Mouse (Mus musculus) midbrain, embryonic 13.5 days (tissue): ENCODE data around the gene A930004D18Rik. TPM values are rescaled to one million over a fixed set of nuclear protein-coding genes. Genes with fewer than 3 reads are reported as not detected.

ENCODE experiments used
- ATAC-seq: fragments of 200-750 bp; cut with Nextera tagmentation; 2 replicates; pipeline ENCODE4 v1.8.0; 2017; ENCODE audit warnings: mild to moderate bottlenecking, moderate TSS enrichment, moderate library complexity
- H3K27ac ChIP-seq: fragments of 300-500 bp; sonication (generic); 2 replicates; pipeline ENCODE4 v1.5.1; 2015; ENCODE audit warnings: inconsistent platforms, mild to moderate bottlenecking, moderate library complexity
- H3K27me3 ChIP-seq: fragments of 300-500 bp; sonication (generic); 2 replicates; pipeline ENCODE4 v1.6.1; 2015; ENCODE audit warnings: mild to moderate bottlenecking, inconsistent platforms
- H3K36me3 ChIP-seq: fragments of 300-500 bp; sonication (generic); 2 replicates; pipeline ENCODE4 v1.6.1; 2015; ENCODE audit warnings: mild to moderate bottlenecking, inconsistent platforms
- H3K4me1 ChIP-seq: fragments of 300-500 bp; sonication (generic); replicated peaks from 2 replicates; pipeline ENCODE4 v1.6.1; 2015; ENCODE audit warnings: inconsistent platforms
- H3K4me2 ChIP-seq: fragments of 300-500 bp; sonication (generic); replicated peaks from 2 replicates; pipeline ENCODE4 v1.6.1; 2015; ENCODE audit warnings: moderate library complexity, mild to moderate bottlenecking, inconsistent platforms
- H3K4me3 ChIP-seq: fragments of 300-500 bp; sonication (generic); replicated peaks from 2 replicates; pipeline ENCODE4 v1.5.1; 2015; ENCODE audit warnings: mild to moderate bottlenecking, inconsistent platforms
- H3K9ac ChIP-seq: fragments of 300-500 bp; sonication (generic); replicated peaks from 2 replicates; pipeline ENCODE4 v1.6.1; 2015; ENCODE audit warnings: mild to moderate bottlenecking, inconsistent platforms
- H3K9me3 ChIP-seq: fragments of 300-500 bp; sonication (generic); 2 replicates; pipeline ENCODE4 v1.6.1; 2016; ENCODE audit warnings: mild to moderate bottlenecking, inconsistent platforms
- WGBS: fragments of 180-500 bp; shearing (Covaris S2); methylation state at CpG from one replicate; pipeline ENCODE4 v1.1.7; 2015; 5-methylcytosine and 5-hydroxymethylcytosine counted together
- polyA plus RNA-seq: library from polyadenylated mRNA; unstranded; fragments of >200 nt; fragmentation: Nextera tagmentation; extraction: Ambion mirVana; gene quantifications from 2 replicates; pipeline ENCODE4 v1.2.1, GENCODE M21; 2015

Gene A930004D18Rik
- polyA plus RNA-seq, 1 experiment from 2014 or later, result 17.1 TPM

- Histone ChIP-seq H3K4me1 (peaks cover 71% of the 10 kb centered on the region), H3K4me2 (peak overlapping the region; percentile 83), H3K9ac (peak overlapping the region; percentile 92), H3K27me3 (no peaks in the 10 kb centered on the region), H3K4me3 (peak overlapping the region; percentile 91), H3K36me3 (no peaks in the 10 kb centered on the region), H3K27ac (peak overlapping the region; percentile 98), H3K9me3 (no peaks in the 10 kb centered on the region)
- WGBS, result under 1% methylated on average over 14 of the region's 14 CpGs
- peak; percentile 86 for ATAC-seq
Measured at GRCm38 (mm10) chr2:18041199-18041885, 3.8 kb upstream of the A930004D18Rik start.

GRCm38 (mm10) chr2:18040347-18041160, 3.0 kb upstream of the A930004D18Rik start:
- no peaks in the 10 kb centered on the region for H3K36me3 ChIP-seq
- ATAC-seq, result peak; percentile 29; the same call in 1 of the 2 replicates
- peak overlapping the region; percentile 91 for H3K4me3 ChIP-seq
- H3K27me3 ChIP-seq, result no peaks in the 10 kb centered on the region
- H3K27ac ChIP-seq, result peak overlapping the region; percentile 98
- 2% methylated on average over 27 of the region's 27 CpGs for WGBS
- H3K4me2 ChIP-seq, result peak overlapping the region; percentile 83
- H3K9ac ChIP-seq, result peak overlapping the region; percentile 92
- peaks cover 73% of the 10 kb centered on the region for H3K4me1 ChIP-seq
- H3K9me3 ChIP-seq, result no peaks in the 10 kb centered on the region

GRCm38 (mm10) chr2:18039566-18040290, 2.2 kb upstream of the A930004D18Rik start:
- 1% methylated on average over 46 of the region's 46 CpGs for WGBS

GRCm38 (mm10) chr2:18038895-18039371, 1.4 kb upstream of the A930004D18Rik start:
- no peaks in the 10 kb centered on the region for H3K9me3 ChIP-seq
- H3K27me3 ChIP-seq, result no peaks in the 10 kb centered on the region
- no peaks in the 10 kb centered on the region for H3K36me3 ChIP-seq
- 8% methylated on average over 10 of the region's 10 CpGs for WGBS
- H3K9ac ChIP-seq, result peak overlapping the region; percentile 92
- H3K4me3 ChIP-seq, result peak overlapping the region; percentile 91
- peak overlapping the region; percentile 98 for H3K27ac ChIP-seq
- H3K4me2 ChIP-seq, result peak overlapping the region; percentile 83
- H3K4me1 ChIP-seq, result peaks cover 79% of the 10 kb centered on the region
- ATAC-seq, result peak; percentile 5; the same call in 1 of the 2 replicates

More at GRCm38 (mm10) chr2:18039566-18040290, 2.2 kb upstream of the A930004D18Rik start:
- Histone ChIP-seq H3K9ac (peak overlapping the region; percentile 92), H3K27ac (peak overlapping the region; percentile 98), H3K4me2 (peak overlapping the region; percentile 83), H3K4me3 (peak overlapping the region; percentile 91), H3K27me3 (no peaks in the 10 kb centered on the region), H3K36me3 (no peaks in the 10 kb centered on the region), H3K9me3 (no peaks in the 10 kb centered on the region), H3K4me1 (peaks cover 79% of the 10 kb centered on the region)
- peak; percentile 76 for ATAC-seq

- ATAC-seq, result no peak
- Histone ChIP-seq H3K36me3 (no peaks in the 10 kb centered on the region), H3K4me3 (peak overlapping the region; percentile 91; the same call in 1 of the 2 replicates), H3K4me1 (peaks cover 82% of the 10 kb centered on the region), H3K4me2 (peak overlapping the region; percentile 83), H3K9ac (0 out of 2 replicates have a peak overlapping the region, but pooled peaks have one; percentile 92), H3K27me3 (no peaks in the 10 kb centered on the region), H3K27ac (no peak overlapping the region; the same call in 1 of the 2 replicates), H3K9me3 (no peaks in the 10 kb centered on the region)
- WGBS, result 40% methylated on average over 3 of the region's 3 CpGs
Measured at GRCm38 (mm10) chr2:18038141-18038752, 710 bp upstream of the A930004D18Rik start.

GRCm38 (mm10) chr2:18034371-18035250, 2.9 kb downstream of the A930004D18Rik start:
- Histone ChIP-seq H3K27me3 (no peaks in the 10 kb centered on the region), H3K36me3 (no peaks in the 10 kb centered on the region), H3K9ac (peak overlapping the region; percentile 42), H3K4me2 (peak overlapping the region; percentile 95), H3K9me3 (no peaks in the 10 kb centered on the region), H3K4me1 (peaks cover 80% of the 10 kb centered on the region), H3K4me3 (no peak overlapping the region), H3K27ac (peak overlapping the region; percentile 61)
- WGBS, result 12% methylated on average over 10 of the region's 10 CpGs
- ATAC-seq, result no peak

- Histone ChIP-seq H3K9ac (peak overlapping the region; percentile 42), H3K4me1 (peaks cover 70% of the 10 kb centered on the region), H3K4me2 (peak overlapping the region; percentile 95), H3K4me3 (peak overlapping the region; percentile 14; the same call in 1 of the 2 replicates), H3K36me3 (no peaks in the 10 kb centered on the region), H3K27ac (peak overlapping the region; percentile 61), H3K27me3 (no peaks in the 10 kb centered on the region), H3K9me3 (no peaks in the 10 kb centered on the region)
- 13% methylated on average over 10 of the region's 10 CpGs for WGBS
- ATAC-seq, result peak; percentile 44
Measured at GRCm38 (mm10) chr2:18033166-18034108, 4.1 kb downstream of the A930004D18Rik start.

- H3K27me3 ChIP-seq, result no peaks in the 10 kb centered on the region
- WGBS, result 26% methylated on average over 5 of the region's 5 CpGs
- no peak overlapping the region for H3K4me3 ChIP-seq
- no peaks in the 10 kb centered on the region for H3K9me3 ChIP-seq
- no peaks in the 10 kb centered on the region for H3K36me3 ChIP-seq
- peaks cover 61% of the 10 kb centered on the region for H3K4me1 ChIP-seq
- H3K27ac ChIP-seq, result 0 out of 2 replicates have a peak overlapping the region, but pooled peaks have one; percentile 25
- H3K4me2 ChIP-seq, result peak overlapping the region; percentile 95
- H3K9ac ChIP-seq, result peak overlapping the region; percentile 42
- no peak for ATAC-seq
Measured at GRCm38 (mm10) chr2:18032538-18032895, 5.0 kb downstream of the A930004D18Rik start.

GRCm38 (mm10) chr2:18031831-18032537, 5.6 kb downstream of the A930004D18Rik start:
- peak overlapping the region; percentile 92 for H3K9ac ChIP-seq
- H3K4me3 ChIP-seq, result peak overlapping the region; percentile 45
- peaks cover 63% of the 10 kb centered on the region for H3K4me1 ChIP-seq
- no peaks in the 10 kb centered on the region for H3K36me3 ChIP-seq
- H3K27me3 ChIP-seq, result no peaks in the 10 kb centered on the region
- no peak for ATAC-seq
- peak overlapping the region; percentile 95 for H3K4me2 ChIP-seq
- WGBS, result under 1% methylated on average over 34 of the region's 34 CpGs
- H3K27ac ChIP-seq, result peak overlapping the region; percentile 64
- no peaks in the 10 kb centered on the region for H3K9me3 ChIP-seq
